Mouse (Mus musculus) intestine, embryonic 14.5 days (tissue): Measurements from ENCODE around the gene 5430427O19Rik. TPM values are rescaled to one million over a fixed set of nuclear protein-coding genes. Genes with fewer than 3 reads are reported as not detected.

Source experiments
- ATAC-seq: fragments of 200-750 bp; cut with Nextera tagmentation; replicated peaks from 2 replicates; pipeline ENCODE4 v1.8.0; 2017; ENCODE audit warnings: low read depth, moderate number of reproducible peaks, moderate TSS enrichment, moderate library complexity; ENCODE audit not compliant: low FRiP score, low TSS enrichment
- DNase-seq: peaks from one replicate; pipeline ENCODE4 v3.0.0-alpha.2; 2018; ENCODE audit warnings: low spot score
- H3K27ac ChIP-seq: fragments of 300-500 bp; sonication (generic); 2 replicates; pipeline ENCODE4 v1.5.1; 2014; ENCODE audit warnings: low read depth, mild to moderate bottlenecking, control low read depth
- H3K27me3 ChIP-seq: fragments of 300-500 bp; sonication (generic); replicated peaks from 2 replicates; pipeline ENCODE4 v1.6.1; 2014; ENCODE audit warnings: low read length, control low read depth; ENCODE audit not compliant: control insufficient read depth, insufficient read depth
- H3K36me3 ChIP-seq: fragments of 300-500 bp; sonication (generic); 2 replicates; pipeline ENCODE4 v1.6.1; 2014; ENCODE audit warnings: low read length, control low read depth; ENCODE audit not compliant: control insufficient read depth, insufficient read depth
- H3K4me1 ChIP-seq: fragments of 300-500 bp; sonication (generic); replicated peaks from 2 replicates; pipeline ENCODE4 v1.6.1; 2014; ENCODE audit warnings: low read length, control low read depth, mixed read lengths; ENCODE audit not compliant: control insufficient read depth, insufficient read depth
- H3K4me2 ChIP-seq: fragments of 300-500 bp; sonication (generic); 2 replicates; pipeline ENCODE4 v1.6.1; 2014; ENCODE audit warnings: low read length
- H3K4me3 ChIP-seq: fragments of 300-500 bp; sonication (generic); 2 replicates; pipeline ENCODE4 v1.5.1; 2014; ENCODE audit warnings: low read depth, low read length, control low read depth, mixed read lengths
- H3K9ac ChIP-seq: fragments of 300-500 bp; sonication (generic); 2 replicates; pipeline ENCODE4 v1.6.1; 2014; ENCODE audit warnings: mild to moderate bottlenecking, low read length
- H3K9me3 ChIP-seq: fragments of 300-500 bp; sonication (generic); 2 replicates; pipeline ENCODE4 v1.6.1; 2016; ENCODE audit warnings: low read length, control low read depth; ENCODE audit not compliant: control insufficient read depth
- whole genome bisulfite sequencing: fragments of 180-500 bp; shearing (Covaris S2); extraction: QIAGEN DNeasy Blood & Tissue Kit; methylation state at CpG from one replicate; pipeline ENCODE4 v1.1.7; 2014; 5-methylcytosine and 5-hydroxymethylcytosine counted together
- polyA plus RNA-seq: library from polyadenylated mRNA; unstranded; fragments of >200 nt; fragmentation: Nextera tagmentation; extraction: Ambion mirVana; gene quantifications from 2 replicates; pipeline ENCODE4 v1.2.1, GENCODE M21; 2014

5430427O19Rik gene
- polyA plus RNA-seq, 1 experiment from 2014 or later: 0.14 TPM

GRCm38 (mm10) chrX:85874367-85874766 is 4.2 kb downstream of the 5430427O19Rik start:
- H3K4me2 ChIP-seq: no peak overlapping the region
- DNase-seq (no peak), ATAC-seq (no peak)
- H3K27ac ChIP-seq: no peak overlapping the region
- no peaks in the 10 kb centered on the region for H3K27me3 ChIP-seq
- no peak overlapping the region for H3K4me3 ChIP-seq
- no peaks in the 10 kb centered on the region for H3K4me1 ChIP-seq
- H3K9ac ChIP-seq: no peak overlapping the region
- 77% methylated on average over 4 of the region's 4 CpGs for WGBS
- H3K36me3 ChIP-seq: no peaks in the 10 kb centered on the region
- no peaks in the 10 kb centered on the region for H3K9me3 ChIP-seq

GRCm38 (mm10) chrX:85875951-85876350 is 5.8 kb downstream of the 5430427O19Rik start:
- Histone ChIP-seq H3K27me3 (no peaks in the 10 kb centered on the region), H3K9me3 (no peaks in the 10 kb centered on the region), H3K4me3 (no peak overlapping the region), H3K9ac (no peak overlapping the region), H3K4me1 (no peaks in the 10 kb centered on the region), H3K36me3 (no peaks in the 10 kb centered on the region), H3K4me2 (no peak overlapping the region), H3K27ac (no peak overlapping the region)
- DNase-seq: no peak
- no peak for ATAC-seq

GRCm38 (mm10) chrX:85877747-85878146 is 7.6 kb downstream of the 5430427O19Rik start:
- H3K4me3 ChIP-seq: no peak overlapping the region
- 81% methylated on average over 2 of the region's 2 CpGs for WGBS
- no peak overlapping the region for H3K27ac ChIP-seq
- no peaks in the 10 kb centered on the region for H3K9me3 ChIP-seq
- no peaks in the 10 kb centered on the region for H3K4me1 ChIP-seq
- H3K4me2 ChIP-seq: no peak overlapping the region
- H3K9ac ChIP-seq: no peak overlapping the region
- ATAC-seq (no peak), DNase-seq (no peak)
- no peaks in the 10 kb centered on the region for H3K36me3 ChIP-seq
- no peaks in the 10 kb centered on the region for H3K27me3 ChIP-seq

DNA sequence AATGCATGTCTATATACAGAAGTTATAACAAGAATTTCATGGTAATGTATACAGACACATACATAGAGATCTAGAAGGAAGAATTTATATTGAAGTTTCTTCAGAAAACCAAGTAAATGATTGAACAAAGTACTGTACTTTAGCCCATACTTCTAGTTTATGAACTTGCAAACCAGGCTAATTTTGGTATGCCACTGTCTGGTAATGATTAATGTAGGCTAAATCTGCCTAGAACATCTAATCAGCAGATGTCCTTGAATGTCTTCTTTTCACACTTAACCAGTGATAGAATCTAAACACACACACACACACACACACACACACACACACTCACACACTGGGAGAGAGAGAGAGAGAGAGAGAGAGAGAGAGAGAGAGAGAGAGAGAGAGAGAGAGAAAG is 8.1 kb downstream of the 5430427O19Rik start:
- Histone ChIP-seq H3K27ac (no peak overlapping the region), H3K4me2 (no peak overlapping the region), H3K4me3 (no peak overlapping the region), H3K4me1 (no peaks in the 10 kb centered on the region), H3K27me3 (no peaks in the 10 kb centered on the region), H3K9me3 (no peaks in the 10 kb centered on the region), H3K9ac (no peak overlapping the region), H3K36me3 (no peaks in the 10 kb centered on the region)
- ATAC-seq: no peak
- DNase-seq: no peak

- whole genome bisulfite sequencing: 56% methylated on average over 7 of the region's 7 CpGs
- Histone ChIP-seq H3K4me1 (no peaks in the 10 kb centered on the region), H3K9me3 (no peaks in the 10 kb centered on the region), H3K9ac (no peak overlapping the region), H3K27me3 (no peaks in the 10 kb centered on the region), H3K4me2 (no peak overlapping the region), H3K36me3 (no peaks in the 10 kb centered on the region), H3K4me3 (no peak overlapping the region), H3K27ac (no peak overlapping the region)
- DNase-seq: no peak
- ATAC-seq: no peak
Measured at GRCm38 (mm10) chrX:85879198-85879977, 9.2 kb downstream of the 5430427O19Rik start.

- ATAC-seq (no peak), DNase-seq (no peak)
- Histone ChIP-seq H3K4me2 (no peak overlapping the region), H3K4me1 (no peaks in the 10 kb centered on the region), H3K9me3 (no peaks in the 10 kb centered on the region), H3K4me3 (no peak overlapping the region), H3K27ac (no peak overlapping the region), H3K27me3 (no peaks in the 10 kb centered on the region), H3K9ac (no peak overlapping the region), H3K36me3 (no peaks in the 10 kb centered on the region)
- 30% methylated on average over 5 of the region's 5 CpGs for WGBS
Measured at GRCm38 (mm10) chrX:85886651-85887050, 16.5 kb downstream of the 5430427O19Rik start.

- Histone ChIP-seq H3K4me3 (no peak overlapping the region), H3K27me3 (no peaks in the 10 kb centered on the region), H3K9me3 (no peaks in the 10 kb centered on the region), H3K4me2 (no peak overlapping the region), H3K9ac (no peak overlapping the region), H3K36me3 (no peaks in the 10 kb centered on the region), H3K4me1 (no peaks in the 10 kb centered on the region), H3K27ac (no peak overlapping the region)
- WGBS: 53% methylated on average over 1 of the region's 1 CpGs
- no peak for DNase-seq
- no peak for ATAC-seq
Measured at GRCm38 (mm10) chrX:85901195-85901594, 31.0 kb downstream of the 5430427O19Rik start.

DNA sequence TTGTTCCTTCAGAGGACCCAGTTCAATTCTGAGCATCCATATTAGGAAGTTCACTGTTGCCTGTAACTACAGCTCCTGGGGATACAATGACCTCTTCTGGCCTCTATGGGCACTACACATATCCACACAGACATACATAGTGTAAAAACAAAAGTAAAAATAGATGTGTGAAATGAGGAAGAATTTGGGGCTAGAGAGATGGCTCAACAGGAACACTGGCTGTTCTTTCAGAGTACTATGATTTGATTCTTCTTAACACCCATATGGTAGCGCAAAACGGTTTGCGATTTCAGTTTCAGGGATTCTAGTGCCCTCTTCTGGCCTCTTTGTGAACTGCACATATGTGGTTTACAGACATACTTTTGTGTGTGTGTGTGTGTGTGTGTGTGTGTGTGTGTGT is 48.9 kb downstream of the 5430427O19Rik start:
- H3K9ac ChIP-seq: no peak overlapping the region
- H3K4me1 ChIP-seq: no peaks in the 10 kb centered on the region
- ATAC-seq (no peak), DNase-seq (no peak)
- H3K4me3 ChIP-seq: no peak overlapping the region
- H3K27ac ChIP-seq: no peak overlapping the region
- H3K4me2 ChIP-seq: no peak overlapping the region
- WGBS: 18% methylated on average over 3 of the region's 3 CpGs
- no peaks in the 10 kb centered on the region for H3K9me3 ChIP-seq
- H3K27me3 ChIP-seq: no peaks in the 10 kb centered on the region
- no peaks in the 10 kb centered on the region for H3K36me3 ChIP-seq

- Histone ChIP-seq H3K27me3 (no peaks in the 10 kb centered on the region), H3K4me2 (no peak overlapping the region), H3K9me3 (no peaks in the 10 kb centered on the region), H3K36me3 (no peaks in the 10 kb centered on the region), H3K4me1 (no peaks in the 10 kb centered on the region), H3K27ac (no peak overlapping the region), H3K9ac (no peak overlapping the region), H3K4me3 (no peak overlapping the region)
- WGBS: 9% methylated on average over 2 of the region's 2 CpGs
- DNase-seq (no peak), ATAC-seq (no peak)
Measured at GRCm38 (mm10) chrX:85932991-85933390, 62.8 kb downstream of the 5430427O19Rik start.
